Mouse (Mus musculus) limb, embryonic 14.5 days (tissue): ENCODE data around the gene Gramd1b. TPM values are rescaled to one million over a fixed set of nuclear protein-coding genes. Genes with fewer than 3 reads are reported as not detected.

Experiments used
- ATAC-seq: fragments of 200-750 bp; cut with Nextera tagmentation; 2 replicates; pipeline ENCODE4 v1.8.0; 2017; ENCODE audit warnings: low read depth, moderate number of reproducible peaks, moderate TSS enrichment; ENCODE audit not compliant: low FRiP score
- DNase-seq: peaks from one replicate; pipeline ENCODE4 v3.0.0-alpha.2; 2015; ENCODE audit warnings: low spot score
- H3K27ac ChIP-seq: fragments of 300-500 bp; sonication (generic); replicated peaks from 2 replicates; pipeline ENCODE4 v1.5.1; 2014; ENCODE audit warnings: low read depth, mild to moderate bottlenecking, low read length, moderate library complexity, mixed read lengths
- H3K27me3 ChIP-seq: fragments of 300-500 bp; sonication (generic); 2 replicates; pipeline ENCODE4 v1.6.1; 2014; ENCODE audit warnings: low read length, mixed read lengths; ENCODE audit not compliant: control insufficient read depth, insufficient read depth
- H3K36me3 ChIP-seq: fragments of 300-500 bp; sonication (generic); 2 replicates; pipeline ENCODE4 v1.6.1; 2014; ENCODE audit warnings: mild to moderate bottlenecking, low read length, moderate library complexity, mixed read lengths; ENCODE audit not compliant: control insufficient read depth, insufficient read depth
- H3K4me1 ChIP-seq: fragments of 300-500 bp; sonication (generic); 2 replicates; pipeline ENCODE4 v1.6.1; 2014; ENCODE audit warnings: antibody characterized with exemption, low read length, mixed read lengths; ENCODE audit not compliant: control insufficient read depth, insufficient read depth
- H3K4me2 ChIP-seq: fragments of 300-500 bp; sonication (generic); replicated peaks from 2 replicates; pipeline ENCODE4 v1.6.1; 2014; ENCODE audit warnings: low read depth, mild to moderate bottlenecking, low read length, moderate library complexity; ENCODE audit not compliant: severe bottlenecking
- H3K4me3 ChIP-seq: fragments of 300-500 bp; sonication (generic); replicated peaks from 2 replicates; pipeline ENCODE4 v1.5.1; 2014; ENCODE audit warnings: low read length
- H3K9ac ChIP-seq: fragments of 300-500 bp; sonication (generic); 2 replicates; pipeline ENCODE4 v1.6.1; 2014; ENCODE audit warnings: mild to moderate bottlenecking, low read depth, low read length, moderate library complexity; ENCODE audit not compliant: severe bottlenecking
- H3K9me3 ChIP-seq: fragments of 300-500 bp; sonication (generic); 2 replicates; pipeline ENCODE4 v1.6.1; 2016; ENCODE audit warnings: low read length; ENCODE audit not compliant: control insufficient read depth
- POLR2A ChIP-seq: fragments of 200-500 bp; IDR thresholded peaks from 2 replicates; pipeline ENCODE4 v1.8.0; 2012; ENCODE audit warnings: inconsistent platforms, mild to moderate bottlenecking, moderate library complexity, borderline replicate concordance; ENCODE audit not compliant: insufficient read depth, insufficient read length; ENCODE audit errors: extremely low read depth
- WGBS: fragments of 180-500 bp; shearing (Covaris S2); extraction: QIAGEN DNeasy Blood & Tissue Kit; methylation state at CpG from one replicate; pipeline ENCODE4 v1.1.7; 2014; 5-methylcytosine and 5-hydroxymethylcytosine counted together
- polyA plus RNA-seq, 2 experiments: library from polyadenylated mRNA; depleted of rRNA in 1 of 2; stranded (reverse) in 1 of 2; unstranded in 1 of 2; fragments of >200 nt; fragmentation: Nextera tagmentation in 1 of 2; extraction: Ambion mirVana in 1 of 2; gene quantifications; 2 replicates each; pipeline versions ENCODE4 v1.2.1 to v1.2.3; 2012 to 2014

Gramd1b gene
- polyA plus RNA-seq, 2 experiments = 3.6 to 11.3 TPM

DNA sequence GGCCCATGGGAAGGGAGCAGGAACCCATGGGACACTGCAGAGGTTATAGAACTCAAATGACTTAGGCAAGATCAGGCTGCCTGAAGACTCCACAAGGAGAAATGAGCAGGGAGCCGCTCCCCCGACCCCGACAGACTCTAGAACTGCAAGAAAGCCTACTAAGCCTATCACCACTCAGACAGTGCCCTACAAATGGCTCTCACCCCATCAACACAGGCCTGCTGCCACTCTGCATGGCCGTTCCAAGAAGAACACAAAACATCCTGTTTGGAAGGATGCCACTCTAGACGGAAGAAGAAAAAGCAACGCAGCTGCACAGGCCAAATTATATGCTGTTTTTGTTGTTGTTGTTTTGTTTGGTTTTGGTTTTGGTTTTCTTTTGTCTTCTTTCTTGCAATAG is 86.2 kb downstream of the Gramd1b start:
- no peaks in the 10 kb centered on the region for H3K9me3 ChIP-seq
- no peak for TF ChIP-seq POLR2A
- no peak overlapping the region for H3K4me2 ChIP-seq
- H3K9ac ChIP-seq = no peak overlapping the region
- no peak overlapping the region for H3K27ac ChIP-seq
- H3K4me3 ChIP-seq = no peak overlapping the region
- WGBS = 79% methylated on average over 6 of the region's 6 CpGs
- no peaks in the 10 kb centered on the region for H3K4me1 ChIP-seq
- H3K27me3 ChIP-seq = no peaks in the 10 kb centered on the region
- no peaks in the 10 kb centered on the region for H3K36me3 ChIP-seq
- ATAC-seq (no peak), DNase-seq (no peak)

DNA sequence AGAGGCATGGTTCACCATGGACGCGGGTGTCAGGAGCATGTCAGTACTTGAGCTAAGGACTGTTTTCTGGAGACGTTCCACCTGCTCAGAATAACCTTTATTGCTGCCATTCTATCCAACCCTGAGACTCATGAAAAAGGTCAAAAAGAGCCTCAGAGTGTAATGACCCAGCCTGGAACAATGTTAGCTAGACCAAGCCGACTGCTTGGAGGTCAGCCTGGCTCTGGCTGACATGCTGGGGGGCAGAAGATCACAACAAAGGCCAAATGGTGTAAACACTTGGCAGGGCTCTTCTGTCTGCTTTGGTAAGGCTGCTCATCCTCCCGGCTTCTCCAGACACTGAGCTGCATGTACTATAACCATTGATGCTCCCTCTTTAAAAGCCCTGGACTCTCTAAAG is 88.4 kb downstream of the Gramd1b start:
- 36% methylated on average over 5 of the region's 5 CpGs for WGBS
- H3K36me3 ChIP-seq = no peaks in the 10 kb centered on the region
- no peak overlapping the region for H3K4me3 ChIP-seq
- H3K9me3 ChIP-seq = no peaks in the 10 kb centered on the region
- H3K27me3 ChIP-seq = no peaks in the 10 kb centered on the region
- ATAC-seq (no peak), DNase-seq (no peak)
- no peak for TF ChIP-seq POLR2A
- H3K4me1 ChIP-seq = no peaks in the 10 kb centered on the region
- H3K4me2 ChIP-seq = no peak overlapping the region
- no peak overlapping the region for H3K9ac ChIP-seq
- no peak overlapping the region for H3K27ac ChIP-seq

DNA sequence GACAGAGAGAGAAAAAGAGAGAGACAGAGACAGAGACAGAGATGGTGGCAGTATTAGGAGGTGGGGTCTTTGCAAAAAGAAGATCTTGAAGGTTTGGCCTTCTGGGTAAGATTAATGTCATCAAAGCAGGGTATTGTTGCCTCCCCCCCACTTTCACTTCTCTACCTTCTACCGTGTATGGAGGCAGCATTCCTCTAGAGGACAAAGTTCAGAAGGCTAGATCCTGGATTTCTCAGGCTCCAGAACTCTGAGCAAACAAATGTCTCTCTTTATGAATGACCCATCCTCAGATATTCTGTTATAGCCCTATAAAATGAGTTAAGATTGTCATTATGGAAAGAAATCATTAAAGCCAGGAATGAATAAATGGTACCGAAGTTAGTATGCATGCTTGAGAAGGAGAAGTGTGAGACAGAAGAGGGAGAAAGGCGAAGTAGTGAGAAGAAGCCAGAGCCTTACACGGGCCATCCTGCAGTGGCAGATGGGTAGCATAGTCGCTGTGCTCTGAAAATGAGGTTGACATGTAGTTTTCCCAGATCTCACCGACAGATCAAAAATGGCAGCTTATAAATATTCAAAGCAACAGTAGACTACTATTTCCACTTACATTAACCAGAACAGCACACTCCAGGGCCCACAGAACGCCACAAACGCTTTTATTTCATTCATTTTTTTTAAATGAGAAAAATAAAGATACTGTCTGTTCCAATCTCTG is 91.1 kb downstream of the Gramd1b start:
- Histone ChIP-seq H3K4me3 (no peak overlapping the region), H3K4me1 (no peaks in the 10 kb centered on the region), H3K9ac (no peak overlapping the region), H3K27me3 (no peaks in the 10 kb centered on the region), H3K36me3 (no peaks in the 10 kb centered on the region), H3K4me2 (no peak overlapping the region), H3K9me3 (no peaks in the 10 kb centered on the region), H3K27ac (no peak overlapping the region)
- DNase-seq (no peak), ATAC-seq (no peak)
- no peak for TF ChIP-seq POLR2A
- 86% methylated on average over 8 of the region's 8 CpGs for WGBS

- 56% methylated on average over 12 of the region's 12 CpGs for WGBS
- H3K4me3 ChIP-seq = no peak overlapping the region
- H3K9me3 ChIP-seq = no peaks in the 10 kb centered on the region
- ATAC-seq (no peak), DNase-seq (no peak)
- no peaks in the 10 kb centered on the region for H3K4me1 ChIP-seq
- H3K9ac ChIP-seq = no peak overlapping the region
- no peak overlapping the region for H3K4me2 ChIP-seq
- H3K27me3 ChIP-seq = no peaks in the 10 kb centered on the region
- no peak for TF ChIP-seq POLR2A
- H3K27ac ChIP-seq = no peak overlapping the region
- H3K36me3 ChIP-seq = no peaks in the 10 kb centered on the region
Observed at GRCm38 (mm10) chr9:40438731-40439526, 92.3 kb downstream of the Gramd1b start.

DNA sequence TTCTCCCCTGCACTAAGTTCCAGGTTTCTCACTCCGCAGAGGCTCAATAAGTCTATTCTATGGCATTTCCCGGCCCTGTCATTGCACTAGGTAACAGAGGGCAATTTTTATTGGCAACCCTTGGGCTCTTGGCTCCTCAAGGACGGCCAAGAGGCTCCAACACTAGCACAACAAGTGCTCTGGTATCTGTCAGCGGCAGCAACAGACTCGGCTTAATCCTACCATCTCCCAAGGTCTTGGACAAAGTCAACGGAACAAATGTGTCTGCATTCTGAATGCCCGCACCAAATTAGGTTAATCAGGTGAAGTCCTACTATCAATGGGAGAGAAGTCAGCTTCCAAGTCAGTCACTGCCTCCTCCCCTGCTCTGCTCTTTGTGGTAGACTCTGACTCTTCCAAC is 93.3 kb downstream of the Gramd1b start:
- Histone ChIP-seq H3K9ac (no peak overlapping the region), H3K4me3 (no peak overlapping the region), H3K36me3 (no peaks in the 10 kb centered on the region), H3K4me2 (no peak overlapping the region), H3K27ac (no peak overlapping the region), H3K27me3 (no peaks in the 10 kb centered on the region), H3K9me3 (no peaks in the 10 kb centered on the region), H3K4me1 (no peaks in the 10 kb centered on the region)
- DNase-seq (no peak), ATAC-seq (no peak)
- WGBS = 76% methylated on average over 7 of the region's 7 CpGs
- TF ChIP-seq POLR2A = no peak
